Mouse (Mus musculus) embryo, embryonic 11.5 days (tissue): ENCODE data around the gene Thpo.

ENCODE experiments used
- DNase-seq: peaks from one replicate; pipeline ENCODE4 v3.0.0-alpha.2; 2012; ENCODE audit warnings: low read depth, low spot score

Thpo gene

DNA sequence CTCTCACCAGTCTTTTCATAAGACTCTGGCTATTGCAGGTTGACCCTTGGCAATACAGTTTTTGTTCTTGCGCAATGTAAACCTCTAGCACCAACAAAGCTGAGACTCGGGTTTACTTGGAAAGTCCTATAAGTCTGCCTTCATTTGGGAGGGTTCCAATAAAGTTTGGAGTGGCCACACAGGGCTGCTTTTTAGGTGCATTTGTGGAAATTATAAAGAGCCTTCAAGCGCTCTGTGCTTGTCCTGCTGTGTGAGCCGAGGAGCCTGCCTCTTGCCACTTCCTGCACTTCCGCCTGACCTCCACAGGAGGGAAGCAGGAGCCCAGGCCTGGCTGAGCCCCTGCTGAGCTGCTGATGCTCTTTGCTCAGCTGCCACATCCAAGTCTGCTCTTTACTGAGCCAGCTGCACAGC is 10.0 kb downstream of the Thpo start:
- no peak for DNase-seq

DNA sequence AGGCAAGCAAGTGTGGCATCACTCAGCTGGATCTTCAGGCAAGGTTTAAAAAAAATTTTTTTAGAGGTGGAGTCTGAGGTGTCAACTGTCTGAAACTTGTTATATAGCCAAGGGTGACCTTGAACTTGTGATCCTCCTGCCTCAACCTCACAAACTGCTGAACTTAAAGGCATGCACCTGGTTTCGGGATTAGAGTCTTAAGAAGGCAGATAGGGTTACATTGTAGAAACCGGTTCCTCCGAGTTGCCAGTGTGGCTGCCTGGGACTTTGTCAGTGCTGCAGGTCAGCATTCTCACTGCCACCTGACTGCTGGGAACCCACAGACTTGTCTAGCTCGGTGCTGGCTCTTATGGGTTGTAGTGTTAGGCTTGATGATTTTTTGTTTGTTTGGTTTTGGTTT is 11.1 kb downstream of the Thpo start:
- DNase-seq, result no peak

DNA sequence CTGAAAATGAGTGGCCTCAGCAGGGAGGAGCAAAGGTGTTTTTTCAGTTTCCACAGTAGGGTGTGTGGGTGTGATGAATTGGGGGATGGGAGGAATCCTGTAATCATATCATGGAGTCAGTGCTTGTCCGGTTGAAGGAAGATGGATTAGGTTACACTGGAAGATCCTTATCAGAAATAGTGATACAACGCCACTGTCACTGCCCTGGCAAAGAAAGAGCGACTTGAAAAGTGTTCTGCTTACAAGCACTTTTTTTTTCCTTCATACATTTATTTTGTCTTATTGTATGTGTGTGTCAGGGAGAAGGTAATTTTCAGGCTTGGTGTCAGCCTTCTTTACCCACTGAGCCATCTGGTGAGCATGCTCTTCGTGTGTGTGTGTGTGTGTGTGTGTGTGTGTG is 11.6 kb downstream of the Thpo start:
- DNase-seq, result no peak

DNA sequence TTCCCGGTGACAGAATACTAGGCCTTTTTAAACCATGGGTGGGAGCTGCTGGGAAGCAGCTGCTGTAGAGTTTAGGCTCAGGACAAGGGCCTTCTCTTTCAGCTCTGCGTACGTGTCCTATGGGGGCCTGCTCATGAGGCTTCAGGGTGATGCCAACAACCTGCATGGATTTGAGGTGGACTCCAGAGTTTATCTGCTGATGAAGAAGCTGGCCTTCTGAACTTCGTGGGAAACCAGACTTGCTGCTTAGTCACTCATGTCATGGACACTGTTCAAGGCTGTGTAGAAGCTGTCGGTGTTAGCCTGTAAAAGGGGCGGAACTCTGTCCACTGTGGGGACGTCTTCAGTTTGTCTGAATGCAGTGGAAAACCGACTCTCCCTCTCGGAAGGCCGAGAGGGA is 12.5 kb downstream of the Thpo start:
- no peak for DNase-seq

DNA sequence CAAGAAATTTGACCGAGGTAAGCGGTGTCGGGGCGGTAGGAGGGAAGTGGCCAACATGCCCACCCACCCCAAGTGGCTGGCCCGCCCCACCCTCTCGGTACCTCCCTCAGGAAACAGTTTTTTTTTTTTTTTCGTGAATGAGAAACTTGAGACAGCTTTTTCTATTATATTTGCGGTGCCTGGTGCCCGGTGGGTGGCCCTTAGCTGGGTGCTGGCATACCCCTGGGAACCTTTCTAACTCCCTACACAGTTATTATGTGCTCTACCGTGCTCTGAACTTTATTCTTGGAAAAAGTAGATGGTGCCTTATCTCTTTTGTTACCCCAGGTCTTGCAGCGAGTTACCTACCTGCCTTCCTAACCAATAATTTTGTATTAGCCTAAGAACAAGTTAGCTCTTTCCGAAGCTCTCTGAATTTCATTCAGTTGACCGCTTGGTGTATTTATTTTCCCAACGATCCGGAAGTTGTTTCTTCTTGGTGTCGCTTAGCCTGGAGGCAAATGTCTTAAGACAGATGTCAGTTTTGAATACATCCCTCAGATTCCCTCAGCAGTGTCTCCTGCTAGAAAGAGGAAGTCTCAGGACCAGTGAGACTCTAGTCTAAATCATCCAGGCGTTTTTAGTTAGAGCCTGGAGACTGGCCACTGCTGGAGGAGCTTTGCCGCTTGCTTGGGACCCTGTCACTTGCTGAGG is 16.2 kb downstream of the Thpo start:
- DNase-seq, result no peak

DNA sequence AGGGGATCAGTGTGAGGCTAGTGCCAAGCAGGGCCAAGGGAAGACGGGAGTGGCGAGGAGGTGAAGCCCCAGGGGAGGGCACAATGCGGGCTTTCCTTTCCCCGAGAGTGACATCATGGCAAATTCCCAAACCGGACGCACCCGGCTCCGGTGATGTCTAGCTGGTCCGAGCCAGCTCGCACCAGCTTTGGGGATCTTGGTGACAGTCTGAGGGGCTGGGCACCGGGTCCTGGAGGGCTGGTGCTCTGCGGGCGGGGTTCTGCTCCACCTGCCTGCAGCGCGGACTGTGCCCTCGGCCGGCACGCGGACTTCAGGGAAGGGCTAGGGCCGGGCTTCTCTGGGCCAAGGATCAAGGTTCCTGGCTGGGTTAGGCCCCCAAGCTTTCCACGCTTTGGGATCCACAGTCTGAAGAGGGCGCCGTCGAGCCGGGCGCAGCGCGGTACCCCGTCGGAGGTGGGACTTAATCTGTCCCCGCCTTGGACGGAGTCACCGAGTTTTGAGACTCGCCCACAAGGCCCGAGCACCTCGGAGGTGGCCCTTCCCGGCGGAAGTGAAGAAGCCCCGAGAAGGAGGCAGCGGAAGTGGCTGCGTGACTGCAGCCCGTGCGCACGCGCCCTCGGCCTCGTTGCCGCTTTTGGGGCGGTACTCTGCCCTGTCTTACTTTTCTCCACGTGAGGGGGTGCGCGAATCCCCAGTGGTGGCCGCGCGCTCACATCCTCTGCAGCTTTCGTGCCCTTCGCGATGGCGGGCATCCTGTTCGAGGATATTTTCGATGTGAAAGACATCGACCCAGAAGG is 16.9 kb downstream of the Thpo start, which contains the start of the genes Polr2h and Clcn2:
Gene Polr2h (plus strand): TSS at position 485 of the 797 bp plus-strand sequence.
Gene Clcn2 (minus strand): TSS at position 566 of the 797 bp plus-strand sequence.
- peak; percentile 88 for DNase-seq

DNA sequence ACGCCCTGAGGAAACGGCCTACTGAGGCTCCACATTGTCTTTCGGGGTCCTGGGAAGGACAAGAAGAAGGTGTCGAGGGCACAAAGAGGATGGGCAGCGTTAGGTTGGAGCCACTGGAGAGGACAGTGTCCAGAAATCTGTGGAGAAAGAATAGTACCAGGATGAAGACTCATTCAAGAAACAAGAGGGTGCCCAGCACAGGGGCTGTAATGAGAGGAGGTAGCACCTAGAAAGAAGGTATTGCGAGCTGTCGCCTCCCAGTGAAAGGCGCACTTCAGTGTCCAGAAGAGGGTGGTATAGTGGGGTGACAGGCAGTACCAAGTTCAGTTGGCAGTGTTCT is 17.5 kb downstream of the Thpo start:
- DNase-seq, result no peak

DNA sequence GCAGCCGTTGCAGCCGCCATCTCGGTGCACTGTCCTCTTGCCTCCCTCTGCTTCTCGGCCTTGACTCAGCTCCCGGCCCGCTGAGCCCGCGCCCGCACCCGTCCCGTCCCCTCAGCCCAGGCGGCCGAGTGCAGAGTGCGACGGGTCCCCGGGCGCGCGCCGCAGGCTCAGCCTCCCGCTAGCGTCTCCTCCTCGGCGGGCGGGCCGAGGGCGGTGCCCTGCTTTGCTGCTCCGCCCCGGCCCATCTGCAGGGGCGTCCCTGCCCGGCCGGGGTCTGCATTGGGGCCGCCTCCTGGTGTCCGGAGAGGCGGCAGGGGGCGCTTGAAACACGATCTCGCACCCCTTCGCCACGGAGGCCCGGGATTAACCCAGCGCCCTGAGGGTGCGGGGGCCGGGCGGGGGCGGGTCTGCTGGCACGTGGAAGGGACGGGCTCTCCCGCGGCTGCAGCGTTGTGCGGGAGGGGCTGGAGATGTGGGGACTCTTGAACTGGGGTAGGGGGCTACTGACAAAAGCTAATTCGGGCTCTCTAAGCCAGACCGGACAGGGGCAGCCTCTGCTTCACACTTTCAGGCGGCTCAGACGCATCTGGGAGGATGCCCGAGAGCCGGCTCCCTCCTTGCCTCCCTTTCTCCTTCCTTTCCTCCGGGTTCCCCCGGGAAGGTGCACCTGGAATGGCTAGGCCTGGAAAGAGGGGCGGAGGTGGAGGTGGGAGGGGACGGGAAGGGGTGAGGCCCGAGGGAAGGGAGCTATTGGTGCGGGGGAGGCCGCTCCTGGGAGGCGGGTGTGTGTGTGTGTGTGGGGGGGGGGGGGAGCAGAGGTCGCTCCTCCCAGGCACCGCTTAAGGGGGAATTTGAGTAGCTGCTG is 18.1 kb downstream of the Thpo start:
- DNase-seq, result no peak

DNA sequence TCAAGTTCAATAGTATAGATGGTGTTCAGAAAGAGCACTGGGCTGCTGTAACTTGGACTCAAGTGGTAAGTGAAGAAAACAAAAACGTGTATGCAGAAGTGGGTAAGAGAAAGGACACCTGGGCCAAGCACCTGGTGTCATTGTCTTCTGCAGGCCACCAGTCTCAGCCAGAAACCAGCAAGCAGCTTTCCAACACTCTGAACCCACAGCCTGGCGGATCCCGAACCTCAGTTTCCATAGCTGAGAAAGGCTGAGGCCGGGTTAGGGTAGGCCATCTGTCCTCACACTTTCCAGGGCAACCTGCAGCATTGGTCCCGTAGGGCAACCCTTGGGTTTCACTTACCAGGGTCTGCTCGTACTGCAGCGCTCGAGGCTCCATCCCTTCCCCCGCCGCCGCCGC is 18.7 kb downstream of the Thpo start:
- no peak for DNase-seq

DNA sequence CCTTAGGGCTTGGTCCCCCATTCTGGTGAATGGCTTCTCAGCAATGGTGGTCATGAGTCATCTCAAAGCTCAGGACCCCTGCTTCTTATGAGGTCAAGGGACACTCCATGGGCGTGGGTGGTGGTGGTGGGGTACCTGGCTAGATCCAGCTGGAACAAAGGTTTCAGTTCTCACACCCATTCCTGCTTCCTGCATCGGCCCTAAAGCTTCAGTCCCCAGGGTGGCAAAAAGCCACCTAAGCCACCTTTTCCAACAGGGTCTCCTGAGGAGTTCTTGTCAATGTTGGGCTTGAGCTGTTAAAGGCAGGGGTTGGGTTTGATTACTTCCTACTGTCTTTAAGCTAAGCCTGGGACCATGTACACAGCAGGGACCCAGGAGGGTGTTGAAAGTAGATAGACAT is 19.1 kb downstream of the Thpo start:
- no peak for DNase-seq

DNA sequence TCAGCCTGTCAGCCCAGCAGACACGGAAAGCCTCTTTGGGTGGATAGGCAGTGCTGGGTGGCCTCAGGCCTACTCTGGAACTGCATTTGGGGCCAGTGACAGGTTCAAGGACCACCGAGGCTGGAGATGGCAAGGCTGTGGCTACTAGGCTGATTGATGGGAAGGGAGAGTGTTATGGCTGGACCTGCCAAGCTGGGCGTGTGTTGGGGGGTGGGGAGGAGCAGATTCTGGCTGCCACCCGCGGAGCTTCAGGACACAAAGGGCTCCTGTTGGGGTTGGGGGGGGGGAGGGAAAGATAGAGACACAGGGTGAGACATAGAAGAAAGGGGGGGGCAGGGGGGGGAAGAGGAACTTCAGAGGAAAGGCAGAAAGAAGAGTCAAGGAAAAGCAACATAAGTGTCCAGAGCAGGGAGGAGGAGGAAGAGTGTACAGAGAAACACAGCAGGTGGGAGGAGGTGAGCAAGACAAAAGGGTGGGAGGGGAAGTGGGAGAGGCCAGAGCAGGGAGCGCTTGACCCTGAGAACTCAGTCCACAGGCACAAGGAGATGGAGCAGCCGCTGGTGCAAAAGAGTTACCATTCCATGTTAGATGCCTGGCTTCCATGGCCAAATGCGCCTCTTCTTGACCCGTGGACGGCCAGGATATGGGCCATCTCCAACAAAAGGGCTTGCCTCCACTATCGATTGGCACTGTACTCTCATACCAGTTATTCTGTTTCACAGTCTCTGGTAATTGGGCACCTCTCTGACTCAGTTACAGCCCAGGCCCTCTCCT is 19.8 kb downstream of the Thpo start:
- no peak for DNase-seq

DNA sequence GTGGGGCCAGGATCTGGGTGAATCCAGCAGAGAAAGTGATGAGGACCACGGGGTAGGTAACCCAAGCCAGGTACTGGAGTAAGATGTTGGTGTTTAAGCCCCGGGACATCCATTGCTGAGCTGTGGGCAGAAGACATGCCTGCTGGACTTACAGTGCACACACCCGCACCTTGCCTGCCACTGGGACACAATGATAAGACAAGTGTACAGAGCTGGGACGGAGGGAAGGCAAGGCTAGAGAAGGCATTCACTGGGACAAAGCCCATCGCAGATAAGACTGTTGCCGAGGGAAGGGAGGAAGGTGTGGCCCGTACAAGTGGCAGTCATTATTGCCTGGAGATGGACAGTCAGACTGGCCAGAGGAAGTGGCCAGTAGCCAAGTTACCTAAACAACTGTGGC is 21.4 kb downstream of the Thpo start:
- no peak for DNase-seq

DNA sequence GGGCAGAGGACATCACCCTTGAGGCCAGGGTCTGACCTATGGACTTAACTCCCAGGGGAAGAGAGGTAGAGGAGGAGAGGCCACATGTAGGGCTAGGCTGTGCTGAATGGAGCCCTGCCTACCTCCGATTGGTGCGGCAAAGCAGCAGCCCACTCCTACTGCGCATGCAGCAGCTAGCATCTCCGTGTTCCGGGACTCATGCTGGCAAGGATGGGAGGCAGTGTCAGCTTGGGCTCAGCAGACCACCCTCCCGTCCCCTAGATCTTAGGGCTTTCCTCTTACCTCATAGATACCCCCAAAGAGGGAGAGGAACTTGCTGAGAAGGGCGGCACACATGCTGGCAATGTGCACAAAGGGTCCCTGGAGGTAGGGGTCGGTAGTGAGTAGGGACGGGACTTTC is 22.1 kb downstream of the Thpo start:
- DNase-seq, result no peak

DNA sequence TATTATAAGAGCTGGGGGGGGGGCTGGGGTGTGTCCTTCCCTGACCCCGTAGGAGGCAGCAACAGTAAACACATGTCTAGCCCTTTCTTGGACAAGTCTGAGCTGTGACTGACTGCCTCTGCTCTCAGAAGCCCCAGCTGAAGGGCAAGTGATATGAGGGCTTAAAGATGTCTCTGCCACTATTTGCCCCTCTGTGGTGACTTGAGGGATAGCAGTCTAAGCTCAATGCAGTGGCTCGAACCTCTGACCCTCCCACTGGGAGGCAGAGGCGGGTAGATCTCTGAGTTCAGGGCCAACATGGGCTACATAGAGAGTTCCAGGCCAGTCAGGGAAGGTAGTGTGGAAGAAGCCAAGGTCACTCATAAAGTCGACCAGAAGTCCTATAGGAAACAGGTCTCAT is 23.5 kb downstream of the Thpo start:
- DNase-seq, result no peak

DNA sequence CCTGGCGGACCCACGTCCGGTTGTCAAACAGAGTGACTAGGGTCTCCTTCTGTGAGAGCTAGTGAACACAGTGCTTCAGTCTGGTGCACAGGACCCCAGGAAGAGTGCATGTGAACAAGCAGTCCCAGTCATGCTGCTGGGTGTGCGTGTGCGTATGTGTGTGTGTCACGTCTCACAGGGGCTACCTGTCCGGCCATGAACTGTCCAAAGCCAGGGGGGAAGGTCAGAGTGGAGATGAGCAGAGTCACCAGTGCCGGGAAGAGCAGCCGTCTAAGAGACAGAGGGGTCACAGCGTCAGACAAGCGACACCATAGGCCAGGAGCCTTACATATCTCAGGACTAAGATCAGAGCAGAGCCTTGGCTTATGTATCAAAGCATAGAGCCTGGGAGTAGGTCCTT is 23.9 kb downstream of the Thpo start:
- no peak for DNase-seq

DNA sequence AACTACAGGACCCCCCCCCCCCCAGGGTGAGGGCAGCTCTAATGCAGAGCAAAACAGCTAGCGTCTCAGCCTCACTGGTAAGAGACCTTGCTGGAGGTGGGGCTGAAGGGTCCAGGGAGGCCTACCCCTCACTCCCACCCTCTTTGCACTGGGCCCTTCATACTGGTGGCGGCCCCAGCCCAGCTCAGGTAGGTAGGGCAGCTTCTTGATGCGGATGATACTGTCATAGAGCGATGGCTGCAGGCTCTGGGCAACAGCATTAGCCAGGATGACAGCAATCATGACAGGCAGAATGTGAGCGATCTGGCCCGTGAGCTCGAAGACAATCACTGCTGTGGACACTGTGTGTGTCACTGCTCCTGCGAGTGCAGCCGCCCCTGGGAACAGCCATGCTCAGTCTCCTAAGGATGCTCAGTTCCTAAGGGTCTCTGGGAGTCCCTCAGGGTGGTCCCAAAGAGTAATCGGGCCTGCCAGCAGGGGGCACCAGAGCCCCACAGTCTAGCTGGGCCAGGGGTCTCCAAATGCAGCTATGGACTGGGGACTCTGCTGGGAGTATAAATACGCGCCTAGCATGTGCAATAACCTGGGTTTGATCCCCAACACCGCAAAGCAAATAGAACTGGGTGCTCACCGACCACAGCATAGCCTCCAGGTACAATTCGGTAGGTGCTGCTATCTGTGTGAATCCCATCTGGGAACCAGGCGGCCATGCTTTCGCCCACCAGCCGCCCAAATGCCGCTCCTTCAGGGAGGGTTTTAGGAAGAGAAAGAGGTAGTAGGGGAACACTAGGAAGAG is 25.2 kb downstream of the Thpo start:
- no peak for DNase-seq

DNA sequence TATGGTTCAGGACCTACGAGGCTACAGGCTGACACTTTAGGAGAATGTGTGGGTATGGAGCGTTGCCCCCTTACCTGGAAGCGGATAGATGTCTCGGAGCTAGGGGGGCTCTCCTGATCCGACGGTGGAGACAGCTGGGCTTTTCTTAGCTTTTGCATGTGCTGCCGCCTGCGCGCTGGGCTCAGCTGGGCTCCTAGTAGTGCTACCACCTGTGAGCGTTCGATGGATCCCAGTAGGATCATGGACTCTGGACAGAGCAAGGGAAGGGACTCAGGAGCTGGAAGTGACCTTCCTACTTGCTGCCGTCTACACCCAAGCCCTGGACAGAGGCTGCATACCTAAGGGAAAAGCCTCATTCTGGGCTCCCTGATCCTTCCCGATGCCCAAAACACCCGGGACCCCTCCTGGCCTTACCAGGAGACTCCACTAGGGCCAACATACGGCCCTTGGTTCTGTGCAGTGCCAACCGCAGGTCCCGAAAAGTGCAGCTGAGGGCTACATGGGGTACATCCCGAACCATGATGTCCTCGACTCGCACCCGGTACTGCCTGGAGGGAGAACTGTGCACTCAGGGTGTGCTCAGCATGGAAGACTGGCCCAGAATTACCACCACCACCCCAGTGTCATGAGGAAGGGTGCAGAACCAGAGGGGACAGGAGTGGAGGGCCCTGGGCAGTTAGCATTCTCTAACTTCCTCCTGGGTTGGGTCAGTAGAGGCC is 25.9 kb downstream of the Thpo start:
- DNase-seq, result no peak

DNA sequence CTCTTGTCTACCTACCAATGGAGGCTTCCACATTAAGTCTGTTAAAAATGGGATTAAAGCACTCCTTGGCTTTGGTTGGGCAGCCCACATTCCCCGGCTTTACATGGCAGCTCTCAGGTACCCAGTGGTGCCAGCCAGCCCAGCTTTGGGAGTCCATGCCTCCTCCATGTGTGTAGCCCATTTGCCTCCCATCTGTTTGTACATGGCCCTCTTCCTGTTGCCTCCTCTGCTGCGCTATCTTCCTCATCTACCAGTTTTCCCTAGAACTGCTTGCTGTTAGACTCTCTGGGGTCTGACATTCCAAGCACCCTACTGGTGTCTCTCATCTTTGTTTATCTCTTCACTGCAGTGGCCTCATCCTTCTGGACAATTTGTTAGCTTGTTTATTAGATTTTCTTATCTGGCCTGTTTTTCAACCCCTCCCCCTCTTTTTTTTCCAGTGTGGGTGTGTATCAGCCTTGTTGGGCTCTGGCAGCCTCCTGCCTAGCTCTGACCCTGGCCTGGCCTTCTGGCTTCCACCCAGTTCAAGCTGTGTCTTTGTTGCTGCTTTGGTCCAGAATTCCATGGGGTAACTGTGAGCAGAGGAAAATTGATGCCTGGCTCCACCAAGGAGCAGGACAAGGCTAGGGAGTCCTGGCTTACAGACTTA is 27.8 kb downstream of the Thpo start:
- DNase-seq, result no peak

DNA sequence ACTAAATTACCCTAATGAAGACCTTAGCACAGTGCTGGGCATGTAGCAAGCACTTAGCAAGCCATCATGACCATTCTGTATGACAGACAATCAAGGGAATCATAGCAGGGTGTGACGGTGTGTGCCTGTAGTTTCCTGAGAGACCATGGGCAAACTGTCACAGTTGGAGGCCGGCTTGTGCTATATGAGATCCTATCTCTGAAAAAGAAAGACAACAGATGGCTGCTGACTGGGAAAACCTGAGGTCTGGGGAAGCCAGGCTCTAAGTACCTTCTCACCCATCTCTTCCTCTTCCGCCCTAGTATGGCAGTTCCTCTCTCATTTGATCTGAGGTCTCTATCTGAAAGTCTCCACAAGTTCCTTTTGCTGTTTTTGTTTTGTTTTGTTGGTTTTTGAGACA is 28.5 kb downstream of the Thpo start:
- no peak for DNase-seq
